8 mouse cellular contexts compared by ENCODE assay signal in genomic region chr19:56997164-56997599, GRCm38 (mm10). TPM values are rescaled to one million over a fixed set of nuclear protein-coding genes. Genes with fewer than 3 reads are reported as not detected.
DNase-seq lines count a peak whose midpoint lies in the region; ATAC-seq and TF ChIP-seq lines count a peak whose summit lies in the region.

No protein-coding gene starts in this region.

- no peak overlapping the region for H3K27ac ChIP-seq in forebrain, embryonic 15.5 days (replicated peaks)
- H3K27ac ChIP-seq in hindbrain, postnatal 0 days, result peak overlapping the region; percentile 45
- H3K27ac ChIP-seq in liver, embryonic 11.5 days (ENCODE audit: low read depth, low read length), result no peak overlapping the region
- no peak overlapping the region for H3K27ac ChIP-seq in neural tube, embryonic 12.5 days

- peak; percentile 42 for TF ChIP-seq CTCF in hindbrain, postnatal 0 days (IDR thresholded peaks at IDR 0.05; ENCODE audit: low read depth)

- H3K4me1 ChIP-seq in forebrain, embryonic 15.5 days, result peaks cover 16% of the 10 kb centered on the region
- H3K4me1 ChIP-seq in hindbrain, postnatal 0 days (ENCODE audit: insufficient read depth, low read length), result peaks cover 12% of the 10 kb centered on the region
- H3K4me1 ChIP-seq in liver, embryonic 11.5 days (replicated peaks; ENCODE audit: control insufficient read depth, insufficient read depth, low read length), result peaks cover 5% of the 10 kb centered on the region; the same call in 1 of the 2 replicates
- H3K4me1 ChIP-seq in neural tube, embryonic 12.5 days, result peaks cover 20% of the 10 kb centered on the region

- 9% methylated on average over 10 of the region's 10 CpGs for WGBS in forebrain, embryonic 15.5 days
- 5% methylated on average over 10 of the region's 10 CpGs for WGBS in hindbrain, postnatal 0 days
- WGBS in liver, embryonic 11.5 days, result 9% methylated on average over 10 of the region's 10 CpGs
- 7% methylated on average over 10 of the region's 10 CpGs for WGBS in neural tube, embryonic 12.5 days

- H3K4me2 ChIP-seq in forebrain, embryonic 15.5 days (replicated peaks), result peak overlapping the region; percentile 25; the same call in 1 of the 2 replicates
- H3K4me2 ChIP-seq in hindbrain, postnatal 0 days (ENCODE audit: low read depth, low read length), result peak overlapping the region; percentile 25
- peak overlapping the region; percentile 8 for H3K4me2 ChIP-seq in liver, embryonic 11.5 days
- H3K4me2 ChIP-seq in neural tube, embryonic 12.5 days (replicated peaks), result peak overlapping the region; percentile 38

- DNase-seq in ovary, postnatal 36 days (ENCODE audit: low spot score), result peak; percentile 59
- DNase-seq in ovary, postnatal 10 days (ENCODE audit: low spot score), result no peak
- DNase-seq in hindbrain, postnatal 0 days (ENCODE audit: low spot score), result peak; percentile 60
- peak; percentile 55 for DNase-seq in liver, embryonic 11.5 days (ENCODE audit: low spot score)
- DNase-seq in frontal cortex, postnatal 10 days (ENCODE audit: low spot score in 2 of 2), result no peak
- no peak for DNase-seq in layer of hippocampus, postnatal 14 days (ENCODE audit: low spot score in 2 of 2)

- no peaks in the 10 kb centered on the region for H3K9me3 ChIP-seq in forebrain, embryonic 15.5 days
- no peaks in the 10 kb centered on the region for H3K9me3 ChIP-seq in hindbrain, postnatal 0 days (ENCODE audit: low read length)
- no peaks in the 10 kb centered on the region for H3K9me3 ChIP-seq in liver, embryonic 11.5 days (ENCODE audit: control insufficient read depth, low read length)
- H3K9me3 ChIP-seq in neural tube, embryonic 12.5 days, result no peaks in the 10 kb centered on the region

- peak overlapping the region; percentile 15; the same call in 1 of the 2 replicates for H3K4me3 ChIP-seq in forebrain, embryonic 15.5 days
- H3K4me3 ChIP-seq in hindbrain, postnatal 0 days (ENCODE audit: low read length), result no peak overlapping the region
- no peak overlapping the region for H3K4me3 ChIP-seq in liver, embryonic 11.5 days (ENCODE audit: low read depth, low read length)
- no peak overlapping the region for H3K4me3 ChIP-seq in neural tube, embryonic 12.5 days

- H3K9ac ChIP-seq in forebrain, embryonic 15.5 days (replicated peaks), result no peak overlapping the region
- no peak overlapping the region for H3K9ac ChIP-seq in hindbrain, postnatal 0 days (replicated peaks; ENCODE audit: low read length)
- H3K9ac ChIP-seq in liver, embryonic 11.5 days (ENCODE audit: low read depth, low read length), result no peak overlapping the region
- no peak overlapping the region for H3K9ac ChIP-seq in neural tube, embryonic 12.5 days

- ATAC-seq in forebrain, embryonic 15.5 days (replicated peaks), result peak; percentile 57
- ATAC-seq in hindbrain, postnatal 0 days, result no peak; the same call in 1 of the 2 replicates
- ATAC-seq in liver, embryonic 11.5 days (replicated peaks; ENCODE audit: low FRiP score), result no peak; the same call in 1 of the 2 replicates
- ATAC-seq in neural tube, embryonic 12.5 days (ENCODE audit: low FRiP score, low read depth), result peak; percentile 65; the same call in 1 of the 2 replicates

- H3K36me3 ChIP-seq in forebrain, embryonic 15.5 days, result no peaks in the 10 kb centered on the region
- no peaks in the 10 kb centered on the region for H3K36me3 ChIP-seq in hindbrain, postnatal 0 days (ENCODE audit: insufficient read depth, low read length)
- no peaks in the 10 kb centered on the region for H3K36me3 ChIP-seq in liver, embryonic 11.5 days (ENCODE audit: control insufficient read depth, insufficient read depth, low read length)
- H3K36me3 ChIP-seq in neural tube, embryonic 12.5 days, result no peaks in the 10 kb centered on the region

- H3K27me3 ChIP-seq in forebrain, embryonic 15.5 days, result no peaks in the 10 kb centered on the region
- no peaks in the 10 kb centered on the region for H3K27me3 ChIP-seq in hindbrain, postnatal 0 days (ENCODE audit: insufficient read depth, low read length)
- no peaks in the 10 kb centered on the region for H3K27me3 ChIP-seq in liver, embryonic 11.5 days (replicated peaks; ENCODE audit: control insufficient read depth, insufficient read depth, low read length)
- H3K27me3 ChIP-seq in neural tube, embryonic 12.5 days (replicated peaks), result no peaks in the 10 kb centered on the region

RNA-seq across cellular contexts. Expression of gene Afap1l2, which starts 10.8 kb away (rescaled TPM):
- 5.9 and 6.8 TPM in 2 replicates for polyA plus RNA-seq in forebrain, embryonic 15.5 days (2015; fragmentation: Nextera tagmentation; extraction: Ambion mirVana)
- total RNA-seq in hindbrain, postnatal 0 days (2014; rRNA removed), result 20.8 and 22.7 TPM in 2 replicates
- 12.3 and 12.9 TPM in 2 replicates for polyA plus RNA-seq in hindbrain, postnatal 0 days (2015; fragmentation: Nextera tagmentation; extraction: Ambion mirVana)
- polyA plus RNA-seq in liver, embryonic 11.5 days (2014; fragmentation: Nextera tagmentation; extraction: Ambion mirVana), result 1.2 and 1.5 TPM in 2 replicates
- 15.5 and 17.3 TPM in 2 replicates for polyA plus RNA-seq in neural tube, embryonic 12.5 days (2016; fragmentation: Nextera tagmentation; extraction: Ambion mirVana)
- total RNA-seq in layer of hippocampus, postnatal 14 days (2021), result 10 to 100 TPM; 20.0 to 21.3 TPM

Comparison
In these comparisons a context has a peak if more than half of its experiments do, and no peak if none do; other contexts are left out.
1. DNase-seq: peak in ovary, postnatal 36 days (single experiment), hindbrain, postnatal 0 days (single experiment) and liver, embryonic 11.5 days (single experiment); none in ovary, postnatal 10 days (single experiment), frontal cortex, postnatal 10 days (0 of 2) and layer of hippocampus, postnatal 14 days (0 of 2).
2. ATAC-seq: peak in forebrain, embryonic 15.5 days (single experiment) and neural tube, embryonic 12.5 days (single experiment); none in hindbrain, postnatal 0 days (single experiment) and liver, embryonic 11.5 days (single experiment).
3. Peak in every context shown above with its lines, with median percentiles within 50 percentile points of each other: H3K4me2 ChIP-seq.